Mouse (Mus musculus) lung, adult 2 months (tissue): ENCODE data around the gene Capns2.

Experiments used
- CTCF ChIP-seq: fragments of 200-500 bp; IDR thresholded peaks from 2 replicates; pipeline ENCODE4 v1.5.1; 2011; ENCODE audit warnings: mild to moderate bottlenecking, low read length, control low read depth; ENCODE audit not compliant: insufficient read depth
- POLR2A ChIP-seq: fragments of 200-500 bp; IDR thresholded peaks from 2 replicates; pipeline ENCODE4 v1.6.1; 2011; ENCODE audit warnings: low read depth, mild to moderate bottlenecking, control low read depth, low read length, borderline replicate concordance; ENCODE audit errors: extremely low read depth

- TF ChIP-seq CTCF (no peak), POLR2A (no peak)
These were observed 39.2 kb upstream of the Capns2 start for GRCm38 (mm10) chr8:92861977-92862376.
